Mouse (Mus musculus) adipocyte (in vitro differentiated cells): ENCODE measurements around the gene Fam214a.
A peak's percentile ranks its signal among the peaks of the same experiment; 100 is the strongest.

ENCODE experiments used
- DNase-seq: peaks from one replicate; pipeline ENCODE4 v3.0.0-alpha.2; 2016; ENCODE audit warnings: low spot score

Fam214a gene

GRCm38 (mm10) chr9:74952756-74953247 is at the start of gene Fam214a:
TSS of gene Fam214a (plus strand) at chr9:74952884.
- peak; percentile 95 for DNase-seq

GRCm38 (mm10) chr9:74904866-74905508 is 47.7 kb upstream of the Fam214a start:
- peak; percentile 90 for DNase-seq

- DNase-seq, result peak; percentile 57
Observed at GRCm38 (mm10) chr9:74906951-74907350, 45.7 kb upstream of the Fam214a start.

GRCm38 (mm10) chr9:74909245-74909644 is 43.4 kb upstream of the Fam214a start:
- DNase-seq, result no peak

GRCm38 (mm10) chr9:74910226-74910759 is 42.4 kb upstream of the Fam214a start:
- no peak for DNase-seq

- peak; percentile 85 for DNase-seq
Observed at GRCm38 (mm10) chr9:74911430-74911829, 41.3 kb upstream of the Fam214a start.

- peak; percentile 40 for DNase-seq
Observed at GRCm38 (mm10) chr9:74911919-74912318, 40.8 kb upstream of the Fam214a start.

- no peak for DNase-seq
Observed at GRCm38 (mm10) chr9:74912619-74913376, 39.9 kb upstream of the Fam214a start.

- DNase-seq, result no peak
Observed at GRCm38 (mm10) chr9:74915611-74916010, 37.1 kb upstream of the Fam214a start.

- DNase-seq, result no peak
Observed at GRCm38 (mm10) chr9:74920450-74920849, 32.2 kb upstream of the Fam214a start.

- DNase-seq, result no peak
Observed at GRCm38 (mm10) chr9:74921422-74921821, 31.3 kb upstream of the Fam214a start.

- DNase-seq, result no peak
Observed at GRCm38 (mm10) chr9:74922884-74923283, 29.8 kb upstream of the Fam214a start.

GRCm38 (mm10) chr9:74923291-74923977 is 29.2 kb upstream of the Fam214a start:
- no peak for DNase-seq

GRCm38 (mm10) chr9:74925220-74925769 is 27.4 kb upstream of the Fam214a start:
- DNase-seq, result no peak

GRCm38 (mm10) chr9:74929981-74930423 is 22.7 kb upstream of the Fam214a start:
- peak; percentile 72 for DNase-seq

GRCm38 (mm10) chr9:74930653-74931052 is 22.0 kb upstream of the Fam214a start:
- DNase-seq, result no peak

- peak; percentile 49 for DNase-seq
Observed at GRCm38 (mm10) chr9:74935289-74935688, 17.4 kb upstream of the Fam214a start.

GRCm38 (mm10) chr9:74937761-74938160 is 14.9 kb upstream of the Fam214a start:
- DNase-seq, result peak; percentile 63

GRCm38 (mm10) chr9:74938670-74939534 is 13.8 kb upstream of the Fam214a start:
- peak; percentile 67 for DNase-seq

GRCm38 (mm10) chr9:74946713-74947402 is 5.8 kb upstream of the Fam214a start:
- DNase-seq, result no peak
